Mouse (Mus musculus): ENCODE results near the gene Cpm. TPM values are rescaled to one million over a fixed set of nuclear protein-coding genes. Genes with fewer than 3 reads are reported as not detected.
"Not testable (repeated sequence)": the region's sequence is repeated elsewhere in the genome, so short reads cannot be mapped to it uniquely, and the experiment has no call there.

Cpm gene
- total RNA-seq, 4 experiments from 2014 or later: 7.6 to 8.4 (median 8.1) TPM

DNA sequence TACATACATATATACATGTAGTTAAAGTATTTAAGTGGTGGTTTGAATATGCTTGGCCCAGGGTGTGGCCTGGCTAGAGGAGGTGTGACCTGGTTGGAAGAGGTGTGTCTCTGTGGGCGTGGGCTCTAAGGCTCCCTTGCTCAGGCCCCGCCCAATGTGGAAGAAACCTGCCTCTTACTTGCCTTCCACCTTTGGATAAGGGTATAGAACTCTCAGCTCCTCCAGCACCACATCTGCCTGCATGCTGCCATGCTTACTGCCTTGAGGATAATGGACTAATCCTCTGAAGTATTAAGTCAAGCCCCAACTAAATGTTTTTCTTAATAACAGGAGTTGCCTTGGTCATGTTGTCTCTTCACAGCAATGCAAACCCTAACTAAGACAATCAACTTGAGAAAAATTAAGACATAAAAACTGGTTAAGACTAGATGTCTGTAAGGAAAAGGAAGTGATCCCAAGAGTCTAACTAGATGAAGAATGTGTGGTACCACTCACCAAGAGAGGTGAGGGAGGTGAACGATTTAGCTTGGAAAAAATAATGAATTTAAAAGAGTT is 68.3 kb downstream of the Cpm start:
- no peak for DNase-seq (ENCODE audit: low spot score in 2 of 2)

DNA sequence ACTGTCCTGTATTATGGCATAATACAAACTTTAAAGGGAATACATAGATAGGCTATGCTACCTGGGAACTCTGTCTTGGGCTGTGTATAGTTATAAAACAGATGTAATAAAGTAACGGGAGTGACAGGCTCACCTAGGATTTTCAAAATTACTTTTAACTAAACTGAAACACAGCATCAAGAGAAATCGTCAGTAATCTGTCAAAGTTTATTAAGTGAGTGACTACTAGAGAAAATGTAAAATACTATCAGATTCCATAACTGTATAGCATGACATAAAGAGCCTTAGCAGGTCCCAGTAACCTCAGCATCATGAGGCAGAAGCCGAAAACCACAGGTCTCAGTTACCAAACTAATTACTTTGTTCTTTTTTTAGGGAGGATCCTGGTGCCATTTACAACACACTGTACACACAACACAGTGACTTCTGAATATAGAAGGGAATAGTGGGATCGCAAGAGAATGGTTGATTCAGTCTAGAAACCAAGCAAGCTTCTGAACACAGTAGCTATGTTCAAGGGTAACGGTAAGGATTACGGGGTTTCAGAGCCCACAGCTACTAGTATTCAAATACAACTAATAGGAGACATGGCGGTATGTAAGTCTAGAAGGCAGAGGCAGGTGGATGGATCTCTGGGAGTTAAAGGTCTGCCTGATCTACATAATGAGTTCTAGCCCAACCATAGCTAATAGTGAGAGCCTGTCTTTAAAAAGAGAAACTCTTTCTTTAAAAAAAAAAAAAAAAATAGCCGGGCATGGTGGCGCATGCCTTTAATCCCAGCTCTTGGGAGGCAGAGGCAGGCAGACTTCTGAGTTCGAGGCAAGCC is 69.2 kb downstream of the Cpm start:
- DNase-seq (ENCODE audit: low spot score in 2 of 2): no peak

DNA sequence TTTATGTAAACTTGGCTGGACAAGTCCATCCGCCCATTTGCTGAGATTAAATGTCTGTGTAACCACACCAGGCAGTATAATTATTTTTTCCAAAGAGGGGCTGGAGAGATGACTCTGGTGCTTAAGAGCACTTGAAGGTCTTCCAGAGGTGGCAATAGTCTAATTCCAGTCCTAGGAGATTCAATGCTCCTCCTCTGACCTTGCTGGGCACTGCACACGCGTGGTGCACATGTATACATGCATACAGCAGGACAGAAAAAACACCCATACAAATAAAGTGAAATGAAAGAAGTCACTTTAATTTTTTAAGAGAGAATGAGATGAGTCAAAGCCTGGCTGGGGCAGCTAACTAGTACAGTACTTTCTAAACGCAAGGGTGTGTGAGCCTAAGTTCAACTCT is 70.6 kb downstream of the Cpm start:
- DNase-seq (ENCODE audit: low spot score in 2 of 2): no peak

DNA sequence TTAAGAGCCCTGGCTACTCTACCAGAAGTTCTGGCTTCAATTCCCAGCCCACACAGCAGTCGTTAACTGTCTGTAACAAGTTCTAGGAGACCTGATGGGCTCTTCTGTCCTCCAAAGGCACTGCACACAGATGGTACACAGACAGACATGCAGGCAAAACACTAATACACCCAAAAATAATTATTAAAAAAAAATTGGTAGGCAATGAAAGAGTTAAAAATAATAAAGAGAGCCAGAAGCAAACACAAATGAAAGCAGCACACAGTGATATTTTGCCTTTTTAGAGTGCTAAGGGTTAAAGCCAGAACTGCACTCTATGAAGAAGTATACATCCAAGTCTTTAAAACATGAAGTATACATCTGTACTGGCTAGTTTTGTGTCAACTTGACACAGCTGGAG is 71.2 kb downstream of the Cpm start:
- DNase-seq (ENCODE audit: low spot score in 2 of 2): no peak

DNA sequence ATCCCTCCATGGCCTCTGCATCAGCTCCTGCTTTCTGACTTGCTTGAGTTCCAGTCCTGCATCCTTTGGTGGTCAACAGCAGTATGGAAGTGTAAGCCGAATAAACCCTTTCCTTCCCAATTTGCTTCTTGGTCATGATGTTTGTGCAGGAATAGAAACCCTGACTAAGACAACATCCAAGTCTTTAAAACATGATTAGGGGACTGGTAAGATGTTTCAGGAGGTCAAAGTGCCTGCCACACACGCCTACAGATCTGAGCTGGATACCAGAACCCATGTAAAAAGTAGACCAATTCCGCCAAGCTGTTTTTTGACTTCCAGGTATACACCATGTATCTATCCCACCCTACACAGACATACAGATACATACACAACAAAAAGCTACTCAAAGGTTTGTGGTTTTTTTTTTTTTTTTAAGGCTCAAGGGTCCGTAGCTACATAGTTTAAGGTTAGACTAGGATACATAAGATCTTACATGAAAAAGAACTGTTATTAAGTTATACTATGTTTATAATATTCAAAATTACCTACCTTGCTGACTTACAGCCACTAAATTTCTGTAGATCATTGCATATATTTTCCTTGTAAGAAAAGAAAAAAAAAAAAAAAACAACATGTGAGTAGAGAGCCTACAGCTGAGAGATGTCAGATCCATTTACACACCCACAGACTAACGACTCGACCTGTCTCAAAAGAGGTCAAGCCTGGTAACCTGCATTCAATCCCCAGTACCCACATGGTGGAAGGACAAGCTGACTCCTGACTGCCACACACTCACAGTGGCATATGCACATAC is 71.9 kb downstream of the Cpm start:
- DNase-seq (ENCODE audit: low spot score in 2 of 2): no peak

DNA sequence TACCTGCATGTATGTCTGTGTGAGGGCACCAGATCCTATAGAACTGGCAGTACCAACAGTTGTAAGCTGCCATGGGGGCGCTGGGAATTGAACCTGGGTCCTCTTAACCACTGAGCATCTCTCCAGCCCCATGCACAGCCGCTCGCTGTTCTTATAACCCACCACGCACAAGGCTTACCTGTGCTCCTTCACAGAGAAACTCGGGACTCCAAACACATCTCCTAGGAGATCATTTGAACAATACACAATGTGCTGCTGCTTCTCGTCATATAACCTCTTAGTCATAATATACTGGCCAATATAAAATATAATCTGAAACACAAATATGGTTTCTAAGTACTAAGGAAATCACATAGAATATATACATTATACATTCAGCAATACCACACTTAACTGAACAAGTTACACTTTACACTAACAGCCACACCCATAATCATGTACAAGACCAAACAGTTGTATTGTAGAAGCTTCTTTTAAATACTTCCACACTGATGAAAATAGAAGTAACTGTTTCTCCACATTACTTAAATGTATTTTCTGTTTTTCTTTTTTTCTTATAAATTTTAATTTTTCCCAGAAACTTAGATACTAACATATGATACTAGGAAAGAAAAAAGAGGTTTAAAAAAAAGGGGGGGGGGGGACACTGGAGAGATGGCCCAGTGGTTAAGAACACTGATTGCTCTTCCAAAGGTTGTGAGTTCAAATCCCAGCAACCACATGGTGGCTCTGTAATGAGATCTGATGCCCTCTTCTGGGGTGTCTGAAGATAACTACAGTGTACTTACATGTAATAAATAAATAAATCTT is 72.9 kb downstream of the Cpm start:
- no peak for DNase-seq (ENCODE audit: low spot score in 2 of 2)

DNA sequence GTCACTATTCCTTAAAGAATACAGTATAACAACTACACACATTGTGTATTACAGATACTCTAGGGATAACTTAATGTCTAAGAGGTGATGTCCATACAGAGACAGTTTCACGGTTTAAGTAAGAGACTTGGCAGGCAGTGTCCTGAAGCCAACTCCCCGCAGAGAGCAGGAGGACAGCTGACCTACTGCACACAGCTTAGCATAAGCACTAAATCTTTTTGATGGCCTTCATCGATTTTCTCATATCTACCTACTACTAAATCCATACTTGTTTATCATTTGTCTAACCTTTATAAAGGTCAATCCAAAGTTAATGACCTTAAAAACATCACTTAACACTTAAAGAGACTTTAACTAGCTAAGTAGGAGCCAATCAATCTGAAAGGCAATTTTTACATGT is 74.2 kb downstream of the Cpm start:
- no peak for DNase-seq (ENCODE audit: low spot score in 2 of 2)

DNA sequence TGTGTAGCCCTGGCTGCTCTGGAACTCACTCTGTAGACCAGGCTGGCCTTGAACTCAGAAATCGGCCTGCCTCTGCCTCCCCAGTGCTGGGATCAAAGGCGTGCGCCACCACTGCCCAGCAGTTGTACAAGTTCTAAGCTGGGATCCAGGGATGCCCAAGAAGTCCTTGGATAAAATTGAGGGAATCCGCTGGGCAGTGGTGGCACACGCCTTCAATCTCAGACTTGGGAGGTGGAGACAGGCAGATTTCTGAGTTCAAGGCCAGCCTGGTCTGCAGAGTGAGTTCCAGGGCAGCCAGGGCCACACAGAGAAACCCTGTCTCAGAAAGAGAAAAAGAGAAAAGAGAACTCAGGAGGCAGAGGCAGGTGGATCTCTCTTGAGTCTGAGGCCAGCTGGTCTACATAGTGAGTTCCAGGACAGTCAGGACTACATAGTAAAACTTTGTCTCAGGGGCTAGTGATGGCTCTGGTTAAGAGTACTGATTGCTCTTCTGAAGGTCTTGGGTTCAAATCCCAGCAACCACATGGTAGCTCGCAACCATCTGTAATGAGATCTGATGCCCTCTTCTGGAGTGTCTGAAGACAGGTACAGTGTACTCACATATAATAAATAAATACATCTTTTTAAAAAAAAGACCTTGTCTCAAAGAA is 75.1 kb downstream of the Cpm start:
- DNase-seq (ENCODE audit: low spot score in 2 of 2): not testable (repeated sequence)

DNA sequence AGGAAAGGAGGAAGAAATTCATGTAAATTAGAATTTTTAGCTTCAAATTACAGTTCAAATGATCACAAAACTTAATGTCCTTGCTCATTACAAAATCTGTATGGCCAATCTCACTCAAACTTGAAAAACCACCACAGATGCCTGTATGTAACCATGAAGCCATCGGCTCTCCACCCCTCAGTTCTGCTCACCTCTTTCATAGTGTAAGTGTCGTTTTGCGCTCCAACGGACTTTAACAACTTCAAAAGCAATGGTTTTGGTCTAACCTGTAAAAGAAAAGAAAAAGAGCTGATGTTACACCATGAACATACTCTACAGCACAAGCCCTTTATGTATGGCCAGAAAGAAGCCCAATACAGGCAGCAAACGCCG is 75.7 kb downstream of the Cpm start:
- no peak for DNase-seq (ENCODE audit: low spot score in 2 of 2)

DNA sequence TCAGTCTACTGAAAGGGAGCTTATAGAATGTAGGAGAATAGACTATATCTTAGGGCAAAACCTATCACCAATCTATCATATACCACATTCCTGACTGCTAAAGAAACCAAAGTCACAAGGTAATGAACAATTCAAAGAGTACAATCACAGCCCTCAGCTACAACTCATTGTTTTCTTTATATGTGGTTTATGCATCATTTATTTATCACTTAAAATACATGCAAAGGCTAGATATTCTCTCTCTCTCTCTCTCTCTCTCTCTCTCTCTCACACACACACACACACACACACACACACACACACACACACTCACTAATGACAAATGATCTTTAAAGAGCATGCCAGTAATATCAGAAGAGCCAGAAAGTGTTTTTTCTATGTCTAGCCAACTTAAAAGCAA is 76.5 kb downstream of the Cpm start:
- no peak for DNase-seq (ENCODE audit: low spot score in 2 of 2)

DNA sequence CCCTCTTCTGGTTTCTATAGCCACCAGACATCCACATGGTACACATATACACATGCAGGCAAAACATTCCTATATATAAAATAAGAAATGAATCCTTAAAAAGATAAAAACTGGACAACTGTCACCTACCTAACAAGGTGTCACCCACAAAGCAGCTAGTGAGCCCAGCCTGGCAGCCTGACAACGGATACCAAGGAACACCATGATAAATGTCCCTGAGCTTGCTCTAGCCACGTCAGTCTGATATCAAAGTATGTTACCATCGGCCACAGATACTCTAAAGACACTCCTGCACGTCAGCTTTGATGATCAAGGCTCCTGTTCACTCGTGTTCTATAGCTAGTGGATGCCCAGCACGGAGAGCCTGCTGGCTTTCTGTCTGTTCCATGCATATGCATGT is 77.1 kb downstream of the Cpm start:
- no peak for DNase-seq (ENCODE audit: low spot score in 2 of 2)

DNA sequence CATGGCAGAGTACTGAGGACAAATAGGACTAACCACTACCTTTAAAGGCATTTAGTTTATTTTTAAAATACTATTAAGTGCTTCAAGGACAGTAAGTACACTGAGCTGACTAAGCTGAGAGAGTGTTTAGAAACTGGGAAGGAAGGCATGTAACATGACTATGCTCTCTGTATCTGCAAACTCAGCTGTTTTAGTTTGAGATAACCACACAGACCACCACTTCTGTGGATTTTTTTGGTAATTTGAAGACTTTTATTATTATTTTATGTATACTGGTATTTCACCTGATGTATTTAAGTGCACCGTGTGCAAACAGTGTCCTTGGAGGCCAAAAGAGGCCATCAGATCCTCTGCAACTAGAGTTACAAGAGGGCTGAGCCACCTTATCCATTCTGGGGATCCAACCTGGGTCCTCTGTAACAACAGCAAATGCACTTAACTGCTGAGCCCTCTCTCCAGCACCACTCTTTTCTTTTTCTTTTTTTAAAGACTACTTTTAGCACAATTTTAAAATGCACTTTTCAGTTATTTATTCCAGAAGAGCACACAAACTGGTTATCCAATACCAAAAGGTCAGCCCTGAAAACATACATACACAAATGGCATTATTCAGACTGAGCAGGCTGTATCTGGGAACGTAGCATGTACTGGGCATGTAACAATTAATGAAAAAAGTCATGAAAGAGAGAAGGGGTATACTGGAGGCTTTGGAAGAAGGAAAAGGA is 78.0 kb downstream of the Cpm start:
- DNase-seq (ENCODE audit: low spot score in 2 of 2): no peak

DNA sequence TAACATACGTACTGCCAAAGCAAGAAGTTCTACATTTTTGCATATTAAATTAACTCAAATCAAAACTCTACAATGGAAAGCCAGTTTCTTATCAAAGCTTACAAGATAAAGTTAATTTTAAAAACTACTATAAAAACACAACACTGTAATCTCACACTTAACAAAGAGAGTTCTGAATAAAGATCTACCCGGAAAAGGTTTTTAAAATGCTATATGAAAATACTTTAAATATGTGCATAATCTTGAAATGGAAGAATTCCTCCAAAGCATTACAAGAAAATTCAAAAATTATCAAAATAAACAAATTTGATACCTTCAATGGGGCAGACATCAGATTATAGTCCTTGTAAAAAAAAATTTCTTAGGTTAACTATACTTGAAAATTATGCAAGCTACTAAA is 79.1 kb downstream of the Cpm start:
- DNase-seq (ENCODE audit: low spot score in 2 of 2): no peak

DNA sequence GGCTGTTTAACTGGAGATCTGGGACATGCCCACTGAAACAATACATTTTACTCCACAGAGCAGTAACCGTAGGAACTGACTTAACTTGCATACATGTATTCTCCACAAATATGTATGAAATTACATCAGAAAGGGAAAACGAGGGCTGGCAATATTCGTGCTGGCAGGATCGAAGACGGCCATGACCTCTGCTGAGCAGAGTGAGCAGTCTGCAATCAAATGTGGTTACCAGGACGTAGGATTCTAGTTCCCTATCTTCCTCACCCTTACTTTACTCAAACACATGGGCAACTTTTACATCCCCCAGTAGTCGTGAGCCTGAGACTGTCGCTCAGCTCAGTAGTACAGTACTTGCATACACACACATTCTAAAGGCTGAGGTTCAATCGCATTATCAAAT is 79.6 kb downstream of the Cpm start:
- DNase-seq (ENCODE audit: low spot score in 2 of 2): no peak

DNA sequence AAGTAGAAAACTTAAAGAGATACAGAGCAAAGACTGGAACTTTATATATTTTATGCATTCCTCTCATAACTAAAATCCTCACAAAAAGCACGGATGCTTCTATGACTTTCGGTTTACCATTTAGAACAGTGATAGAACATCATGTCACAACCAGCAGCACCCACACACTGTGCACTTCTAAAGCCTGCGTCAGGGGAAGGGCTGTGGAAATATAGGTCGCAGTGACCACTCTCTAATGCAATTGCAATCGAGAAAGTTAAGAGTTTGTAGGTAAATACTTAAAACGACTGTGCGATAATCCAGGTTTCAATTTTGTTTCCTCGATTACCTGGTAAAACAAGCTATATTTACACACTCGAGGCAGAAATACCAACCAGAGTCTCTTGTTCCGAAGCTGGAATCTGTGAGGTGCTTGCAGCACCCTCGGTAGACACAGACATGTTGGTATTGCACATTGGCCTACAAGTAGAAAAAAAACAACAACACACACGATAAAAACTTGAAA is 80.1 kb downstream of the Cpm start:
- no peak for DNase-seq (ENCODE audit: low spot score in 2 of 2)

DNA sequence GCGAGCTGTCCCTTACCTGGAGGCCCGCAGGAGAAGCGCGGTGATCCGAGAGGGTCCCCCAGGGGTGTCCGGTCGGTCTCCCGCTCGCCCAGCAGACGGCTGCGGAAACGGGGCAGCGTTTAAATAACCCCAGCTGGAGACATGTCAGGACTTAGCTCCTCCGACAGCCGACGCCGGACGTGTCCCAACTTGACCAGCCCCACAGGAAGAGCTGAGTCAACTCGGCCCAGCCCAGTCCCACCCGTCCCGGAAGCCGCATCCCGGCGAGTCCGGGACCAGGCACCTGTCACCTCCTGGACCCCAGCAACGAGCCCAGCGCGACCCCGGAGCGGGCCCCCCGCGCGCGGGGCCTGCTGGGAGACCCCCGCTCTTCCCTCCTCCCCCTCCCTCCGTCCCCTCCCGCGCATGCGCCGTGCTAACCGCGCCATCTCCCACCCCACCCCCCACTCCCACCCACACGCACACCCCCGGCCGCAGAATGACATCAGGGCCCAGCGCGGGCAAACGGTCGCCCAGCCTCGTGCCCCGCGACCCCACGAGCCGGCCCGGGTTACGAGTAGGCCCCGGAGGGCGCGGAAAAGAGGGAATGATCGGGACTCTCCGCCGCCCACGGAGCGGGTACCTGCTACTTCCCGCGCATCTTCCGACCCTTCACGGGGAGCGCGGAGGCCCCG is 80.8 kb downstream of the Cpm start:
- DNase-seq (ENCODE audit: low spot score in 2 of 2): peak; percentile 61 to 66

DNA sequence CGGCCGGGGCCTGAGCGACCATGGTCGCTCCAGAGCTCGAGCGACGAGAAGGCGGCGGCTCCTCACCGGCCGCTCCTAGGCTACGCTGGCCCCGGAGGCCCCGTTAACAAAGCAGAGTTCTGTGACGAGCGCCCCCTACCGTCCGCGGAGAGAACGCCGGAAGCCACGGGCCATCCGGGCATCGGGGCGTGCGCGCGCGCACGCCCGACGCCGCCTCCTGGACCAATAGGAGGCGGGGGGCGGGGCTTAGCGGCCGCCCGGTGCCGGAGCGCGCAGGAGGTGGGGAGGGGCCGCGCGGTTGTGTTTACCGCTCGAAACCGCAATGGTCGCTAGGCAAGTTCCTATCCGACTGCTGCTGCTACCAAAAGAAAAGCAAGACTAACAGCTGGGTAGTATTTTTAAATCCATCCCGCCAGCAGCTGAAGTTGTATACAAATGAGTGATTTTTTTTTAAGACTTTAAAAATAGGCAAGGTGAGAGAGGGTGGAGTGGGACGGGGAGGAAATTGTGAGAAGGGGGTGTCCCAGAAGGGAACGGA is 81.4 kb downstream of the Cpm start, which contains the start of gene Mdm2:
Gene Mdm2 (minus strand): TSS at position 155 of the 538 bp plus-strand sequence.
- peak; percentile 86 to 93 for DNase-seq (ENCODE audit: low spot score in 2 of 2)

DNA sequence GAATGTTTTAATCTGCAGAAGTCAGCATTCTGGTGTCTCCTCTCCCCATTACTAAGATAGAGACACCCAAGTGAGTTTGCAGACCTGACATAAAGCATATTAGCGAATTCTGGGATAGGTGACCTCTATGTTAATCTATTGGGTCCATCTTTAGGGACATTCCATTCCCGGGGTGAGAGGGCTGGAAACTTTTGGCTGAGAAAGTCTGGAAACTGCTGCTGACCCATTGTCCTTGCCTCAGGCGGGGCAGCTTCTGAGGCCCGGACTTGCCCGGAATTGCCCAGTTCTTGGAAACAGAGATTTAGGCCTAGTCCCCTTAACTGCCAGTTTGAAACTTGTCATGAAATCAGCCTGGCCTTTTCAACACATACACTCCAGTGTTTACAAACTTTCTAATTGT is 82.1 kb downstream of the Cpm start:
- no peak for DNase-seq (ENCODE audit: low spot score in 2 of 2)

DNA sequence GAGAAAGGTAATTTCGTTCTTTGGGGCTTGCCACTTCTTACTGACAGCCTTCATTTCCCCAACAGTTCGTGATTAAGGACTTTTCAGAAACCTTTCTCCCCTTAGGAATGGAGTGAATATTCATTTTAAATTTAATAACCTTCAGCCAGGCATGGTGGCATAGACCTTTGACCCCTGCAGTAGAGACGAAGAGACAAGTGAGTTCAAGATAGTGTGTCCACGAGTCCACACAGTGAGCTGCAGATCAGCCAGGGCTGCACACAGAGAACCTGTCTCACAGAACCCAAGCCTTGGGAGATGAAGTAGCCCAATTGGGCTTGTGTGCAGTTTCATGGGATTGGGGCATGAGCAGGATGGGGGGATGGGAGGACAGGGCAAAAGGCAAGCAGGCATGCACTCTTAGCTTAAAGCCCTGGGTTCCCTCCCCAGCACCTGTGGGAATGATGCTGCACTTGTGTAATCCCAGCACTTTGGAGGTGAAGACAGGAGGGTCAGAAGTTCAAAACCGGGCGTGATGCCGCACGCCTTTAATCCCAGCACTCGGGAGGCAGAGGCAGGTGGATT is 83.0 kb downstream of the Cpm start:
- no peak for DNase-seq (ENCODE audit: low spot score in 2 of 2)
